Mouse (Mus musculus) G1E (cell line): ENCODE data around the gene Cobl. TPM values are rescaled to one million over a fixed set of nuclear protein-coding genes. Genes with fewer than 3 reads are reported as not detected.

Experiments
- ATAC-seq: 2 replicates; pipeline ENCODE4 v1.8.0; 2016; ENCODE audit warnings: mild to moderate bottlenecking; ENCODE audit not compliant: insufficient number of reproducible peaks, poor library complexity, low FRiP score, severe bottlenecking; ENCODE audit errors: extremely low read depth
- DNase-seq: peaks from one replicate; pipeline ENCODE4 v3.0.0; 2012; ENCODE audit warnings: low spot score
- H3K27me3 ChIP-seq: 2 replicates; pipeline ENCODE4 v1.6.1; 2012; ENCODE audit warnings: mild to moderate bottlenecking, low read length, inconsistent platforms; ENCODE audit not compliant: insufficient read depth
- H3K36me3 ChIP-seq: replicated peaks from 2 replicates; pipeline ENCODE3; 2012; ENCODE audit warnings: mild to moderate bottlenecking, inconsistent platforms
- H3K4me1 ChIP-seq: 2 replicates; pipeline ENCODE4 v1.6.1; 2012; ENCODE audit warnings: low read depth, low read length, inconsistent platforms, mixed read lengths; ENCODE audit not compliant: insufficient read depth
- H3K4me3 ChIP-seq: 2 replicates; pipeline ENCODE4 v1.5.1; 2012; ENCODE audit warnings: low read depth, mild to moderate bottlenecking, inconsistent platforms, low read length, moderate library complexity, mixed read lengths
- H3K9me3 ChIP-seq: replicated peaks from 2 replicates; pipeline ENCODE4 v1.6.1; 2012; ENCODE audit warnings: inconsistent platforms
- CTCF ChIP-seq: IDR thresholded peaks from 2 replicates; pipeline ENCODE4 v1.5.1; 2012; ENCODE audit warnings: low read depth, low read length, inconsistent platforms, mixed read lengths
- GATA1 ChIP-seq: IDR thresholded peaks from 2 replicates; pipeline ENCODE4 v1.6.1; 2012; ENCODE audit warnings: borderline replicate concordance, low read length, inconsistent platforms, mixed read lengths
- GATA2 ChIP-seq: IDR thresholded peaks from 2 replicates; pipeline ENCODE4 v1.6.1; 2012; ENCODE audit warnings: low read depth, low read length, inconsistent platforms, borderline replicate concordance
- POLR2AphosphoS5 ChIP-seq: IDR thresholded peaks from 2 replicates; pipeline ENCODE4 v1.6.1; 2012; ENCODE audit warnings: low read depth, low read length, inconsistent platforms; ENCODE audit not compliant: insufficient replicate concordance
- TAL1 ChIP-seq: conservative IDR thresholded peaks from 2 replicates; pipeline ENCODE4 v1.6.1; 2012; ENCODE audit warnings: low read depth, low read length, inconsistent platforms, mixed read lengths
- polyA plus RNA-seq: library from polyadenylated mRNA; stranded (reverse); fragments of >175 nt; gene quantifications from 2 replicates; pipeline ENCODE4 v1.2.3, GENCODE M21; 2012
- total RNA-seq, 2 experiments: library from RNA; stranded (forward) in 1 of 2; stranded (reverse) in 1 of 2; fragments of 200-1000 nt in 1 of 2; fragments of >200 nt in 1 of 2; fragmentation: Nextera tagmentation in 1 of 2; gene quantifications; 2 replicates each; pipeline ENCODE4 v1.2.3; 2014 to 2017

Cobl gene
- total and polyA plus RNA-seq, 3 experiments = 0.22 TPM; not detected in 2

DNA sequence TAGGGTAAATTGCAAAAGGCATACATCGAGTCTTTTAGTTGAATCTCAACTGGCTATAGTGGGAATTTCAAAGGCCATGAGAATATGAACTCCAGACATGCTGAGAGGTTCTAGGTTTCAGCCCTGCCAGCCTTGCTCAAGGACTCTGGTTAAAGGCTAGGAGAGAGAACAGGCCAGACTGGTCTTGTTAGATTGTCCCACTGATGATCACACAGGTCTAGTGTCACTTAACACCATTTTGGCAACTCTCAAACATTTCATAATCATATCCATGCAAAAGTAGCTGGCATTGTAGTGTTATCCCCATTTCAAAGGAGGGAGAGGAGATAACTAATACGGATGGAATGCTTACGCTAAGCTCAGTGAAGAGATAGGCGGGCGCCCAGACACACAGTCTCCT, 43.6 kb downstream of the Cobl start:
- ATAC-seq (no peak), DNase-seq (no peak)
- no peaks in the 10 kb centered on the region for H3K9me3 ChIP-seq
- H3K36me3 ChIP-seq = no peaks in the 10 kb centered on the region
- H3K4me3 ChIP-seq = no peak overlapping the region
- H3K27me3 ChIP-seq = no peaks in the 10 kb centered on the region
- H3K4me1 ChIP-seq = no peaks in the 10 kb centered on the region
- TF ChIP-seq CTCF (no peak), POLR2AphosphoS5 (no peak), TAL1 (no peak), GATA2 (no peak), GATA1 (no peak)

GRCm38 (mm10) chr11:12420146-12420545, 44.6 kb downstream of the Cobl start:
- no peak for DNase-seq
- no peaks in the 10 kb centered on the region for H3K36me3 ChIP-seq
- H3K4me1 ChIP-seq = no peaks in the 10 kb centered on the region
- H3K9me3 ChIP-seq = no peaks in the 10 kb centered on the region
- TF ChIP-seq GATA2 = no peak
- TF ChIP-seq TAL1 = no peak
- TF ChIP-seq CTCF = no peak
- TF ChIP-seq POLR2AphosphoS5 = no peak
- no peak for TF ChIP-seq GATA1
- no peaks in the 10 kb centered on the region for H3K27me3 ChIP-seq
- H3K4me3 ChIP-seq = no peak overlapping the region
- ATAC-seq = no peak

DNA sequence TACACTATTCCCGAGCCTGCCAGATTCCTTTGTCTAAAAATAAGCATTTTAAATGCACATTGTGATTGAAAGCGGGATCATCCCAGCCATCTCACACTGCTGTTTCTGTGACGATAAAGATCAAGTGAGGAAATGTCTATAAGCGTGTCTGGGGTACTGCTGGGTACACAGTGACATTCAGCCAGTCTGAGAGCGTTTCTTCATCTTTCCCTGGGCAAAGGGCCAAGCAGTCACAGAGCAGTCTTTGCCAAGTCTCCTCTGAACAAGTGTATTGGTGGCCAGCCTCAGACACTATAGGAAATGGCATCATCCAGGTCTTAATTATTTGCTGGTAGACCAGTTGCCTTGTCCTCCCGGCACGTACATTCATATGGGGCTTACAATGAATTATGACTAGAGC, 47.9 kb downstream of the Cobl start:
- H3K4me3 ChIP-seq = no peak overlapping the region
- TF ChIP-seq TAL1 (no peak), POLR2AphosphoS5 (no peak), GATA2 (no peak), CTCF (no peak), GATA1 (no peak)
- DNase-seq = no peak
- ATAC-seq = no peak
- no peaks in the 10 kb centered on the region for H3K36me3 ChIP-seq
- no peaks in the 10 kb centered on the region for H3K9me3 ChIP-seq
- no peaks in the 10 kb centered on the region for H3K4me1 ChIP-seq
- H3K27me3 ChIP-seq = no peaks in the 10 kb centered on the region

DNA sequence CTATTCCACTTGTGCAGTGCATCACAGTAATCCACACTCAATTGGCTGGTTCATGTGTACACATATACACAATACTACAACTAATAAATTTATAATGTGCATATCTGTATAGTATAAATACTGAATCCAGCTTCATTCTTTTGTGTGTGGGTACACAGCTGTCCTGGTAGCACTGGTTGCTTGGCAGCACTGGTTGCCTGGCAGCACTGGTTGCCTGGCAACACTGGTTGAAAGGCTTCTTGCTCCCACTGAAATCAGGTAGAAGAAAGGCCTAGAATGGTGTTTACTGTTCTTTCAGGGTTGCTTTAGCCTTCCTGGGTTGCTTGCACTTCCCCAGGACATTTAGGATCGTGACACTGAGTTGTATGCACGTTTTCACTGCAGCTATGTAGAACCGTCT, 49.4 kb downstream of the Cobl start:
- no peaks in the 10 kb centered on the region for H3K27me3 ChIP-seq
- no peak for DNase-seq
- TF ChIP-seq GATA2 (no peak), CTCF (no peak), GATA1 (no peak), POLR2AphosphoS5 (no peak), TAL1 (no peak)
- H3K9me3 ChIP-seq = no peaks in the 10 kb centered on the region
- H3K4me3 ChIP-seq = no peak overlapping the region
- ATAC-seq = no peak
- H3K4me1 ChIP-seq = no peaks in the 10 kb centered on the region
- H3K36me3 ChIP-seq = no peaks in the 10 kb centered on the region

DNA sequence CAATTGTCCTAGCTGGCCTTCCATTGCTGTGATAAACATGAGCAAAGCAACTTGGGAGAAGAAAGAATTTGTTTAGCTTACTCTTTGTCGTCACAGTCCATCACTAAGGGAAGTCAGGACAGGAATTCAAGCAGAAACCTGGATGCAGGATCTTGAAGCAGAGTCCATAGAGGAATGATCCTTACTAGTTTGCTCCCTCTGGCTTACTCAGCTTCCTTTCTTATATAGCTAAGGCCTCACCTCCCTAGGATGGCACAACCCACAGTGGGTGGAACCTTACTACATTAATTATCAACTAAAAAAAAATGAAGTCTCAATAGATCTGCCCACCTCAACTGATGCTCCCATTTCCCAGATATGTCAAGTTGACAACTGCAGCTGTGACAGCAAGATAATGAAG, 52.8 kb downstream of the Cobl start:
- H3K27me3 ChIP-seq = no peaks in the 10 kb centered on the region
- no peak overlapping the region for H3K4me3 ChIP-seq
- DNase-seq (no peak), ATAC-seq (no peak)
- H3K9me3 ChIP-seq = no peaks in the 10 kb centered on the region
- no peak for TF ChIP-seq TAL1
- TF ChIP-seq CTCF = no peak
- no peak for TF ChIP-seq GATA1
- TF ChIP-seq GATA2 = no peak
- no peak for TF ChIP-seq POLR2AphosphoS5
- no peaks in the 10 kb centered on the region for H3K36me3 ChIP-seq
- no peaks in the 10 kb centered on the region for H3K4me1 ChIP-seq

- Histone ChIP-seq H3K4me1 (no peaks in the 10 kb centered on the region), H3K27me3 (no peaks in the 10 kb centered on the region), H3K9me3 (no peaks in the 10 kb centered on the region), H3K4me3 (no peak overlapping the region), H3K36me3 (no peaks in the 10 kb centered on the region)
- TF ChIP-seq GATA2 (no peak), POLR2AphosphoS5 (no peak), GATA1 (no peak), CTCF (no peak), TAL1 (no peak)
- ATAC-seq = no peak
- DNase-seq = no peak
Measured at GRCm38 (mm10) chr11:12411075-12411807, 53.5 kb downstream of the Cobl start.
